Mouse (Mus musculus) liver, postnatal 0 days (tissue): ENCODE data around the gene Mpzl2.

ENCODE experiments used
- CTCF ChIP-seq: sonication (generic); IDR thresholded peaks from 2 replicates; pipeline ENCODE4 v1.5.1; 2016; ENCODE audit warnings: antibody characterized with exemption, low read depth
- EP300 ChIP-seq: IDR thresholded peaks from 2 replicates; pipeline ENCODE4 v1.6.1; 2016; ENCODE audit warnings: antibody characterized with exemption, low read depth, mild to moderate bottlenecking

DNA sequence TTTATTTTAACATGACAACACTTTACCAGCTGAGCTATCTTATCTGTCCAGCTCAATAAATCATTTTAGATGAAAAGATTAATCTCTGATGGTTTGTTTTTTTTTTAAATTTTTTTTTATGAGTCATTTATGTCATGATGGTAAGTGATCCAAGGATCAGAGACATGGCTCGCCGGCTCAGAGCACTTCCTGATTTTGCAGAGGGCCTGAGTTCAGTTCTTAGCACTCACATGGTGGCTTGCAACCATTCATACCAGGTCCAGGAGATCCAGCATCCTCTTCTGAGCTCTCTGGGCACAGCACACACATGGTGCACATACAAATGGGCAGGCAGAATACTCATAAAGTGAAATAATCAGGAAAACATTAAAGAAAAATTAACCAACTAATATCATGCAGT lies 10.7 kb downstream of the Mpzl2 start:
- TF ChIP-seq CTCF (no peak), EP300 (no peak)
